ENCODE assay signal across 38 mouse cellular contexts in the genomic region with DNA sequence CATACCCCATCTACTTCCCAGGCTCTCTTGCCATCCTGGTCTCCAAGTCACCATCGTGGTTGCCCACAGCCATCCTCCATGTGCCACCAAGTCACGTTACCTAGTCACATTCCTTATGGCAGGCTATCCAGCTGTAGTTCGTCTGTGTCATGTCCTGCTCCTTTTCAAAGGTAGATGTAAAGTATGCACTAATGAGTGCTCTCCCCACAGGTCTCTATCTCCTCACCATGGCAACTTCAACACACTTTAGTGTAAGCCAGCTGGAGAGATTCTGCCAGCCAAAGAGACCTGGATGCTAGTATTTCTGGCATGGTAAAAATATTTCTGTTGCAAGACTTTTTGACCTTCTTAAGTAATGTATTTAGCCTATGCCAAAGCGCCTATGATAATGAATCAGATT. TPM values are rescaled to one million over a fixed set of nuclear protein-coding genes. Genes with fewer than 3 reads are reported as not detected.
"Had no signal": no experiment of that assay in that cellular context is flagged by ENCODE, and none has a peak within 500 bp of the region (broad histone marks: within the 10 kb centered on the region; RNA-seq: fewer than 3 reads in every experiment).

No protein-coding gene starts in this region.

- H3K4me3 ChIP-seq: limb, embryonic 10.5 days; limb, embryonic 12.5 days; limb, embryonic 13.5 days; limb, embryonic 15.5 days; liver, embryonic 12.5 days; liver, embryonic 13.5 days; liver, embryonic 15.5 days; lung, embryonic 15.5 days; megakaryocyte, embryonic 14.5 days; midbrain, embryonic 10.5 days; midbrain, embryonic 12.5 days; midbrain, embryonic 13.5 days; midbrain, embryonic 15.5 days; myocyte; neural tube, embryonic 12.5 days; neural tube, embryonic 13.5 days had no signal

- H3K4me2 ChIP-seq: limb, embryonic 12.5 days; limb, embryonic 13.5 days; limb, embryonic 15.5 days; liver, embryonic 11.5 days; liver, embryonic 12.5 days; liver, embryonic 13.5 days; liver, embryonic 15.5 days; lung, embryonic 14.5 days; lung, embryonic 15.5 days; midbrain, embryonic 11.5 days; midbrain, embryonic 12.5 days; midbrain, embryonic 13.5 days; midbrain, embryonic 15.5 days; neural tube, embryonic 12.5 days; neural tube, embryonic 13.5 days had no signal

- ATAC-seq: liver, embryonic 12.5 days; liver, postnatal 0 days; lung, postnatal 0 days; midbrain, embryonic 13.5 days; midbrain, embryonic 15.5 days; midbrain, embryonic 16.5 days had no signal

- H3K36me3 ChIP-seq: limb, embryonic 10.5 days; limb, embryonic 12.5 days; limb, embryonic 13.5 days; limb, embryonic 15.5 days; liver, embryonic 12.5 days; liver, embryonic 13.5 days; liver, embryonic 15.5 days; lung, embryonic 15.5 days; midbrain, embryonic 10.5 days; midbrain, embryonic 12.5 days; midbrain, embryonic 13.5 days; midbrain, embryonic 15.5 days; neural tube, embryonic 12.5 days; neural tube, embryonic 13.5 days had no signal

- H3K9ac ChIP-seq: limb, embryonic 12.5 days; limb, embryonic 13.5 days; limb, embryonic 15.5 days; liver, embryonic 12.5 days; liver, embryonic 13.5 days; liver, embryonic 14.5 days; liver, embryonic 15.5 days; liver, postnatal 0 days; lung, embryonic 14.5 days; lung, embryonic 15.5 days; midbrain, embryonic 12.5 days; midbrain, embryonic 13.5 days; midbrain, embryonic 15.5 days; neural tube, embryonic 12.5 days; neural tube, embryonic 13.5 days had no signal

- H3K27me3 ChIP-seq: limb, embryonic 12.5 days; limb, embryonic 13.5 days; limb, embryonic 15.5 days; liver, embryonic 12.5 days; liver, embryonic 13.5 days; liver, embryonic 15.5 days; lung, embryonic 15.5 days; megakaryocyte, embryonic 14.5 days; midbrain, embryonic 12.5 days; midbrain, embryonic 13.5 days; midbrain, embryonic 15.5 days; neural tube, embryonic 12.5 days; neural tube, embryonic 13.5 days had no signal

- DNase-seq: left cerebral cortex, postnatal 4 days; liver; liver, embryonic 13.5 days; liver, postnatal 0 days; lung, adult 18-20 months; lung, adult 2 months; lung, embryonic 14.5 days; lung, postnatal 10 days; lung, postnatal 14 days; lung, postnatal 36 days; lung, postnatal 4 days; midbrain, embryonic 14.5 days had no signal

- H3K4me1 ChIP-seq: limb, embryonic 10.5 days; limb, embryonic 12.5 days; limb, embryonic 13.5 days; limb, embryonic 15.5 days; liver, embryonic 12.5 days; liver, embryonic 13.5 days; liver, embryonic 15.5 days; lung, embryonic 15.5 days; megakaryocyte, embryonic 14.5 days; midbrain, embryonic 10.5 days; midbrain, embryonic 12.5 days; midbrain, embryonic 13.5 days; midbrain, embryonic 15.5 days; neural tube, embryonic 12.5 days; neural tube, embryonic 13.5 days had no signal

- H3K9me3 ChIP-seq: limb, embryonic 10.5 days; limb, embryonic 12.5 days; limb, embryonic 13.5 days; limb, embryonic 15.5 days; liver, embryonic 12.5 days; liver, embryonic 13.5 days; liver, embryonic 15.5 days; lung, embryonic 15.5 days; megakaryocyte, embryonic 14.5 days; midbrain, embryonic 10.5 days; midbrain, embryonic 12.5 days; midbrain, embryonic 13.5 days; midbrain, embryonic 15.5 days; neural tube, embryonic 12.5 days; neural tube, embryonic 13.5 days had no signal

- H3K27ac ChIP-seq: limb, embryonic 10.5 days; limb, embryonic 12.5 days; limb, embryonic 13.5 days; limb, embryonic 15.5 days; liver, embryonic 12.5 days; liver, embryonic 13.5 days; liver, embryonic 14.5 days; liver, embryonic 15.5 days; lung, embryonic 15.5 days; macrophage; midbrain, embryonic 10.5 days; midbrain, embryonic 12.5 days; midbrain, embryonic 13.5 days; midbrain, embryonic 15.5 days; neural tube, embryonic 12.5 days; neural tube, embryonic 13.5 days had no signal

RNA-seq across cellular contexts. Expression of a gene that starts 30.5 kb away (rescaled TPM):
- total RNA-seq: megakaryocyte progenitor cell, adult 5-6 weeks; megakaryocyte, adult 5-6 weeks; megakaryocyte-erythroid progenitor cell, adult 5-6 weeks; monocyte, adult 5-6 weeks had no signal
- polyA plus RNA-seq: liver, adult 2 months; macrophage; midbrain, embryonic 11.5 days; midbrain, embryonic 13.5 days; midbrain, embryonic 14.5 days had no signal
